Mouse (Mus musculus): Measurements from ENCODE around the gene Stat1. TPM values are rescaled to one million over a fixed set of nuclear protein-coding genes. Genes with fewer than 3 reads are reported as not detected.

Gene Stat1
- polyA plus RNA-seq, 2 experiments, result 8.9 to 14.1 TPM

- WGBS (ENCODE audit: insufficient replicate concordance), result 84% methylated on average over 6 of the region's 6 CpGs
- Histone ChIP-seq H3K4me3 (ENCODE audit: insufficient read depth in 1 of 2, low read depth in 2 of 2, low read length in 2 of 2) (no peak overlapping the region), H3K4me2 (ENCODE audit: low read depth) (no peak overlapping the region), H3K27me3 (ENCODE audit: control insufficient read depth, insufficient read depth, low read length) (no peaks in the 10 kb centered on the region), H3K9me3 (ENCODE audit: control insufficient read depth, low read length) (no peaks in the 10 kb centered on the region), H3K9ac (replicated peaks) (no peak overlapping the region), H3K27ac (no peak overlapping the region), H3K36me3 (replicated peaks; ENCODE audit: control insufficient read depth, insufficient read depth, low read depth) (peaks cover 8% of the 10 kb centered on the region), H3K4me1 (replicated peaks; ENCODE audit: control insufficient read depth in 2 of 2, insufficient read depth in 2 of 2, low read length in 1 of 2) (no peaks in the 10 kb centered on the region)
- TF ChIP-seq CTCF (IDR thresholded peaks at IDR 0.05; ENCODE audit: low read depth), result no peak
- no peak for TF ChIP-seq EP300 (IDR thresholded peaks at IDR 0.05; ENCODE audit: low read depth)
- DNase-seq (ENCODE audit: low read depth in 3 of 3, low spot score in 3 of 3) (no peak), ATAC-seq (ENCODE audit: insufficient read depth) (no peak)
Observed at GRCm38 (mm10) chr1:52127350-52127749, 8.1 kb downstream of the Stat1 start.

GRCm38 (mm10) chr1:52129794-52130193, 10.6 kb downstream of the Stat1 start:
- no peak overlapping the region for H3K4me2 ChIP-seq (ENCODE audit: low read depth)
- no peak overlapping the region for H3K27ac ChIP-seq
- no peak overlapping the region for H3K9ac ChIP-seq (replicated peaks)
- H3K4me3 ChIP-seq (ENCODE audit: insufficient read depth in 1 of 2, low read depth in 2 of 2, low read length in 2 of 2), result no peak overlapping the region
- no peaks in the 10 kb centered on the region for H3K27me3 ChIP-seq (ENCODE audit: control insufficient read depth, insufficient read depth, low read length)
- no peak for DNase-seq (ENCODE audit: low read depth in 3 of 3, low spot score in 3 of 3)
- ATAC-seq (ENCODE audit: insufficient read depth), result no peak
- TF ChIP-seq EP300 (IDR thresholded peaks at IDR 0.05; ENCODE audit: low read depth) (no peak), CTCF (IDR thresholded peaks at IDR 0.05; ENCODE audit: low read depth) (no peak)
- no peaks in the 10 kb centered on the region for H3K4me1 ChIP-seq (replicated peaks; ENCODE audit: control insufficient read depth in 2 of 2, insufficient read depth in 2 of 2, low read length in 1 of 2)
- WGBS (ENCODE audit: insufficient replicate concordance), result 59% methylated on average over 6 of the region's 6 CpGs
- no peaks in the 10 kb centered on the region for H3K9me3 ChIP-seq (ENCODE audit: control insufficient read depth, low read length)
- H3K36me3 ChIP-seq (replicated peaks; ENCODE audit: control insufficient read depth, insufficient read depth, low read depth), result peaks cover 8% of the 10 kb centered on the region

GRCm38 (mm10) chr1:52131787-52132377, 12.6 kb downstream of the Stat1 start:
- no peak for ATAC-seq (ENCODE audit: insufficient read depth)
- H3K27me3 ChIP-seq (ENCODE audit: control insufficient read depth, insufficient read depth, low read length), result no peaks in the 10 kb centered on the region

GRCm38 (mm10) chr1:52133254-52133653, 14.0 kb downstream of the Stat1 start:
- Histone ChIP-seq H3K4me2 (ENCODE audit: low read depth) (no peak overlapping the region), H3K27ac (no peak overlapping the region), H3K9me3 (ENCODE audit: control insufficient read depth, low read length) (no peaks in the 10 kb centered on the region), H3K4me1 (replicated peaks; ENCODE audit: control insufficient read depth in 2 of 2, insufficient read depth in 2 of 2, low read length in 1 of 2) (no peaks in the 10 kb centered on the region), H3K9ac (replicated peaks) (no peak overlapping the region), H3K36me3 (replicated peaks; ENCODE audit: control insufficient read depth, insufficient read depth, low read depth) (no peaks in the 10 kb centered on the region; the same call in none of the 2 replicates), H3K4me3 (ENCODE audit: insufficient read depth in 1 of 2, low read depth in 2 of 2, low read length in 2 of 2) (no peak overlapping the region), H3K27me3 (ENCODE audit: control insufficient read depth, insufficient read depth, low read length) (no peaks in the 10 kb centered on the region)
- no peak for DNase-seq (ENCODE audit: low read depth in 3 of 3, low spot score in 3 of 3)
- ATAC-seq (ENCODE audit: insufficient read depth), result no peak
- WGBS (ENCODE audit: insufficient replicate concordance), result 78% methylated on average over 8 of the region's 8 CpGs
- TF ChIP-seq CTCF (IDR thresholded peaks at IDR 0.05; ENCODE audit: low read depth) (no peak), EP300 (IDR thresholded peaks at IDR 0.05; ENCODE audit: low read depth) (no peak)

More at GRCm38 (mm10) chr1:52131787-52132377, 12.6 kb downstream of the Stat1 start:
- Histone ChIP-seq H3K4me1 (replicated peaks; ENCODE audit: control insufficient read depth in 2 of 2, insufficient read depth in 2 of 2, low read length in 1 of 2) (no peaks in the 10 kb centered on the region), H3K4me2 (ENCODE audit: low read depth) (no peak overlapping the region), H3K27ac (no peak overlapping the region), H3K36me3 (replicated peaks; ENCODE audit: control insufficient read depth, insufficient read depth, low read depth) (no peaks in the 10 kb centered on the region; the same call in 1 of the 2 replicates), H3K4me3 (ENCODE audit: insufficient read depth in 1 of 2, low read depth in 2 of 2, low read length in 2 of 2) (no peak overlapping the region), H3K9ac (replicated peaks) (no peak overlapping the region), H3K9me3 (ENCODE audit: control insufficient read depth, low read length) (no peaks in the 10 kb centered on the region)
- no peak for TF ChIP-seq EP300 (IDR thresholded peaks at IDR 0.05; ENCODE audit: low read depth)
- TF ChIP-seq CTCF (IDR thresholded peaks at IDR 0.05; ENCODE audit: low read depth), result no peak
- no peak for DNase-seq (ENCODE audit: low read depth in 3 of 3, low spot score in 3 of 3)
- WGBS (ENCODE audit: insufficient replicate concordance), result 80% methylated on average over 11 of the region's 11 CpGs

GRCm38 (mm10) chr1:52137292-52137691, 18.1 kb downstream of the Stat1 start:
- H3K4me3 ChIP-seq (ENCODE audit: insufficient read depth in 1 of 2, low read depth in 2 of 2, low read length in 2 of 2), result no peak overlapping the region
- WGBS (ENCODE audit: insufficient replicate concordance), result 77% methylated on average over 16 of the region's 16 CpGs
- no peak overlapping the region for H3K4me2 ChIP-seq (ENCODE audit: low read depth)
- DNase-seq (ENCODE audit: low read depth in 3 of 3, low spot score in 3 of 3) (no peak), ATAC-seq (ENCODE audit: insufficient read depth) (no peak)
- TF ChIP-seq EP300 (IDR thresholded peaks at IDR 0.05; ENCODE audit: low read depth), result no peak
- TF ChIP-seq CTCF (IDR thresholded peaks at IDR 0.05; ENCODE audit: low read depth), result no peak
- H3K27ac ChIP-seq, result no peak overlapping the region
- no peak overlapping the region for H3K9ac ChIP-seq (replicated peaks)
- no peaks in the 10 kb centered on the region for H3K4me1 ChIP-seq (replicated peaks; ENCODE audit: control insufficient read depth in 2 of 2, insufficient read depth in 2 of 2, low read length in 1 of 2)
- H3K9me3 ChIP-seq (ENCODE audit: control insufficient read depth, low read length), result no peaks in the 10 kb centered on the region
- H3K36me3 ChIP-seq (replicated peaks; ENCODE audit: control insufficient read depth, insufficient read depth, low read depth), result peaks cover 5% of the 10 kb centered on the region
- H3K27me3 ChIP-seq (ENCODE audit: control insufficient read depth, insufficient read depth, low read length), result no peaks in the 10 kb centered on the region
